Mouse (Mus musculus): Measurements from ENCODE around the gene Vmn1r197. TPM values are rescaled to one million over a fixed set of nuclear protein-coding genes. Genes with fewer than 3 reads are reported as not detected.
"Not testable (repeated sequence)": the region's sequence is repeated elsewhere in the genome, so short reads cannot be mapped to it uniquely, and the experiment has no call there.

Vmn1r197 gene
- total RNA-seq (2014; fragmentation: Nextera tagmentation) (not detected in 2 replicates), total RNA-seq (2017) (0.22 TPM in 1 of 2 replicates, not detected in the other), polyA plus RNA-seq (2012) (0.08 TPM in 1 of 2 replicates, not detected in the other)

GRCm38 (mm10) chr13:22324289-22324688, at the start of gene Vmn1r197:
Vmn1r197 (plus strand) TSS chr13:22324589.
- no peaks in the 10 kb centered on the region for H3K36me3 ChIP-seq (replicated peaks)
- H3K9me3 ChIP-seq (replicated peaks), result no peaks in the 10 kb centered on the region
- no peak for TF ChIP-seq GATA1 (IDR thresholded peaks at IDR 0.05; ENCODE audit: borderline replicate concordance, low read length)
- TF ChIP-seq GATA2 (IDR thresholded peaks at IDR 0.05; ENCODE audit: borderline replicate concordance, low read depth, low read length), result no peak
- TF ChIP-seq POLR2AphosphoS5 (IDR thresholded peaks at IDR 0.05; ENCODE audit: insufficient replicate concordance, low read depth, low read length), result no peak
- TF ChIP-seq CTCF (IDR thresholded peaks at IDR 0.05; ENCODE audit: low read depth, low read length), result no peak
- TF ChIP-seq TAL1 (conservative IDR thresholded peaks at IDR 0.05; ENCODE audit: low read depth, low read length), result no peak
- no peak within 1 kb of the TSS for H3K4me3 ChIP-seq (ENCODE audit: low read depth, low read length)
- no peaks in the 10 kb centered on the region for H3K27me3 ChIP-seq (ENCODE audit: insufficient read depth, low read length)
- H3K4me1 ChIP-seq (ENCODE audit: insufficient read depth, low read depth, low read length), result no peaks in the 10 kb centered on the region
- no peak for ATAC-seq (ENCODE audit: extremely low read depth, insufficient number of reproducible peaks, low FRiP score, poor library complexity, severe bottlenecking)
- no peak for DNase-seq (ENCODE audit: low spot score)

GRCm38 (mm10) chr13:22284578-22284977, 39.8 kb upstream of the Vmn1r197 start:
- Histone ChIP-seq H3K4me3 (ENCODE audit: low read depth, low read length) (no peak overlapping the region), H3K36me3 (replicated peaks) (no peaks in the 10 kb centered on the region), H3K27me3 (ENCODE audit: insufficient read depth, low read length) (no peaks in the 10 kb centered on the region), H3K9me3 (replicated peaks) (no peaks in the 10 kb centered on the region), H3K4me1 (ENCODE audit: insufficient read depth, low read depth, low read length) (no peaks in the 10 kb centered on the region)
- DNase-seq (ENCODE audit: low spot score) (no peak), ATAC-seq (ENCODE audit: extremely low read depth, insufficient number of reproducible peaks, low FRiP score, poor library complexity, severe bottlenecking) (no peak)
- TF ChIP-seq GATA2 (IDR thresholded peaks at IDR 0.05; ENCODE audit: borderline replicate concordance, low read depth, low read length) (no peak), CTCF (IDR thresholded peaks at IDR 0.05; ENCODE audit: low read depth, low read length) (no peak), POLR2AphosphoS5 (IDR thresholded peaks at IDR 0.05; ENCODE audit: insufficient replicate concordance, low read depth, low read length) (no peak), GATA1 (IDR thresholded peaks at IDR 0.05; ENCODE audit: borderline replicate concordance, low read length) (no peak), TAL1 (conservative IDR thresholded peaks at IDR 0.05; ENCODE audit: low read depth, low read length) (no peak)

GRCm38 (mm10) chr13:22289620-22290019, 34.8 kb upstream of the Vmn1r197 start, which contains the start of gene Vmn1r196:
Vmn1r196 (plus strand) TSS chr13:22289920.
- Histone ChIP-seq H3K36me3 (replicated peaks) (no peaks in the 10 kb centered on the region), H3K27me3 (ENCODE audit: insufficient read depth, low read length) (no peaks in the 10 kb centered on the region), H3K4me1 (ENCODE audit: insufficient read depth, low read depth, low read length) (no peaks in the 10 kb centered on the region), H3K9me3 (replicated peaks) (no peaks in the 10 kb centered on the region), H3K4me3 (ENCODE audit: low read depth, low read length) (no peak within 1 kb of the TSS)
- ATAC-seq (ENCODE audit: extremely low read depth, insufficient number of reproducible peaks, low FRiP score, poor library complexity, severe bottlenecking) (no peak), DNase-seq (ENCODE audit: low spot score) (no peak)
- no peak for TF ChIP-seq TAL1 (conservative IDR thresholded peaks at IDR 0.05; ENCODE audit: low read depth, low read length)
- no peak for TF ChIP-seq GATA2 (IDR thresholded peaks at IDR 0.05; ENCODE audit: borderline replicate concordance, low read depth, low read length)
- TF ChIP-seq GATA1 (IDR thresholded peaks at IDR 0.05; ENCODE audit: borderline replicate concordance, low read length), result no peak
- no peak for TF ChIP-seq CTCF (IDR thresholded peaks at IDR 0.05; ENCODE audit: low read depth, low read length)
- TF ChIP-seq POLR2AphosphoS5 (IDR thresholded peaks at IDR 0.05; ENCODE audit: insufficient replicate concordance, low read depth, low read length), result no peak

DNA sequence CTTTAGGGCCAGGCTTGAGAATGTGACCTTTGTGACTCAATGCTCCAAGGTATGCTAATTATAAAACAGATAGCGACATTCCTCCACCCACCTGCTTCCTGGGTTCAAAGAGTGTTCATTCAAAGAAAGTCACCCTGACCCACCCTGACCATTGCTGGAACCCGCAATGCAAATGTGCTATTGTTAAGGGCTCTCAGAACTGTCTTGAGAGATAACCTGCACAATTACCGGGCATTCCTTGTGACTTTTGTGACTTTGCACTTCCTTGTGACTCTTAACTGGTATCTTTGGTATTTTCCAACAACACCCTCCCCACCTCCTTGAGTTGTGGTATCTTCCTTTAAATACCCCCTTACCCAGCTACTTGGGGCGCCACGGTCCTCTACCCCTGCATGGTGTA, 16.3 kb upstream of the Vmn1r197 start:
- H3K4me3 ChIP-seq (ENCODE audit: low read depth, low read length); H3K4me1 ChIP-seq (ENCODE audit: insufficient read depth, low read depth, low read length); H3K27me3 ChIP-seq (ENCODE audit: insufficient read depth, low read length); H3K36me3 ChIP-seq (replicated peaks); ATAC-seq (ENCODE audit: extremely low read depth, insufficient number of reproducible peaks, low FRiP score, poor library complexity, severe bottlenecking); DNase-seq (ENCODE audit: low spot score); H3K9me3 ChIP-seq (replicated peaks): not testable (repeated sequence)

DNA sequence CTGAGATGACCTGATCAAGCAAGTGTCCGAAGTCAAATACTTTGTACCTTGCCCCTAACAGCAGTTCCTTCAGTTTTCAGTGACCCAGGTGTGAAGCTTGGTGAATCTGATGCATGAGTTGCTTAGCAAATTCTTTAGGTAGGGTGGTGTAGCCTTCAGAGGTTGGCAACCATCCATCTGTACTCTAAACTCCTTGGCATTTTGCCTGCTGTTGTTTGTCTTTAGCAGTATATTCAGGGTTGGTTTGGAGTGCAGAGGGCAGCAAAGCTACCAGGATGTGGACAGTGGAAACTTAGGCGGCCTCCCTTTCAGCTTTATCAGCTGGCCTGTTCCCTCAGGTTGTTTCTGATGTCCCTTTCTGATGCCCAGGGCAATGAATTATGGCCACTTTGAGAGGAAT, 9.0 kb upstream of the Vmn1r197 start:
- Histone ChIP-seq H3K4me1 (ENCODE audit: insufficient read depth, low read depth, low read length) (no peaks in the 10 kb centered on the region), H3K27me3 (ENCODE audit: insufficient read depth, low read length) (no peaks in the 10 kb centered on the region), H3K9me3 (replicated peaks) (no peaks in the 10 kb centered on the region), H3K4me3 (ENCODE audit: low read depth, low read length) (no peak overlapping the region), H3K36me3 (replicated peaks) (no peaks in the 10 kb centered on the region)
- DNase-seq (ENCODE audit: low spot score) (no peak), ATAC-seq (ENCODE audit: extremely low read depth, insufficient number of reproducible peaks, low FRiP score, poor library complexity, severe bottlenecking) (no peak)
- TF ChIP-seq POLR2AphosphoS5 (IDR thresholded peaks at IDR 0.05; ENCODE audit: insufficient replicate concordance, low read depth, low read length), result no peak

DNA sequence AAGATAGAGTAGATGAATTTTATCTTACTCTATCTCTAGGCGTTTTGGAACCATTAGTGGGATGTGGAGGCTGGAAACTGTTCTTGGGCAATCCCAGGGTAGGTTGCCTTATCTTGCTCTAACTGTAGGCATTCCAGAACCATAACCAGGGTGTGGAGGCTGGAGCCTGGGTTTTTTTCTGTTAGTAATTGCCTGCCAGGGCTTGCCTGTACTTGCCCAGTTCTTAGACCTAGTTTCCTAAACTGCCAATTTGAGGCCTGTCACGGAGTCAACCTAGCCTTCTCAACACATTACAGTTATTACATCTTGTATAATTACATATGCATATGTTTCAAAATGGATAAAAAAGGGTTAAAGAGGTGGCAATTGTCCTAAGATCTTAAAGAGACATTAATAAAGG, 7.0 kb upstream of the Vmn1r197 start:
- Histone ChIP-seq H3K9me3 (replicated peaks) (no peaks in the 10 kb centered on the region), H3K27me3 (ENCODE audit: insufficient read depth, low read length) (no peaks in the 10 kb centered on the region)
- no peak for DNase-seq (ENCODE audit: low spot score)

GRCm38 (mm10) chr13:22320091-22320490, 4.3 kb upstream of the Vmn1r197 start:
- no peaks in the 10 kb centered on the region for H3K9me3 ChIP-seq (replicated peaks)
- no peak for TF ChIP-seq CTCF (IDR thresholded peaks at IDR 0.05; ENCODE audit: low read depth, low read length)
- TF ChIP-seq POLR2AphosphoS5 (IDR thresholded peaks at IDR 0.05; ENCODE audit: insufficient replicate concordance, low read depth, low read length), result no peak
- no peak for TF ChIP-seq GATA2 (IDR thresholded peaks at IDR 0.05; ENCODE audit: borderline replicate concordance, low read depth, low read length)
- TF ChIP-seq TAL1 (conservative IDR thresholded peaks at IDR 0.05; ENCODE audit: low read depth, low read length), result no peak
- TF ChIP-seq GATA1 (IDR thresholded peaks at IDR 0.05; ENCODE audit: borderline replicate concordance, low read length), result no peak
- H3K36me3 ChIP-seq (replicated peaks), result no peaks in the 10 kb centered on the region
- no peak for ATAC-seq (ENCODE audit: extremely low read depth, insufficient number of reproducible peaks, low FRiP score, poor library complexity, severe bottlenecking)
- H3K4me3 ChIP-seq (ENCODE audit: low read depth, low read length), result no peak overlapping the region
- no peaks in the 10 kb centered on the region for H3K27me3 ChIP-seq (ENCODE audit: insufficient read depth, low read length)
- no peaks in the 10 kb centered on the region for H3K4me1 ChIP-seq (ENCODE audit: insufficient read depth, low read depth, low read length)
- no peak for DNase-seq (ENCODE audit: low spot score)

More for the DNA sequence above, 7.0 kb upstream of the Vmn1r197 start:
- no peak for ATAC-seq (ENCODE audit: extremely low read depth, insufficient number of reproducible peaks, low FRiP score, poor library complexity, severe bottlenecking)
- Histone ChIP-seq H3K36me3 (replicated peaks) (no peaks in the 10 kb centered on the region), H3K4me3 (ENCODE audit: low read depth, low read length) (no peak overlapping the region), H3K4me1 (ENCODE audit: insufficient read depth, low read depth, low read length) (no peaks in the 10 kb centered on the region)
- no peak for TF ChIP-seq GATA2 (IDR thresholded peaks at IDR 0.05; ENCODE audit: borderline replicate concordance, low read depth, low read length)
- TF ChIP-seq GATA1 (IDR thresholded peaks at IDR 0.05; ENCODE audit: borderline replicate concordance, low read length), result no peak
- TF ChIP-seq POLR2AphosphoS5 (IDR thresholded peaks at IDR 0.05; ENCODE audit: insufficient replicate concordance, low read depth, low read length), result no peak
- no peak for TF ChIP-seq TAL1 (conservative IDR thresholded peaks at IDR 0.05; ENCODE audit: low read depth, low read length)
- no peak for TF ChIP-seq CTCF (IDR thresholded peaks at IDR 0.05; ENCODE audit: low read depth, low read length)

Measured in G1E (cell line).